Mouse (Mus musculus) liver, adult 2 months (tissue): ENCODE measurements at regions not wholly inside any gene's neighbourhood (a gene's known extent, or its start where the extent isn't known, plus 50 kb on each side); places are given as distances from the start of the nearest gene placed in this dataset.

ENCODE experiments used
- DNase-seq: peaks from one replicate; pipeline ENCODE4 v3.0.0-alpha.2; 2011; ENCODE audit warnings: low read depth, low spot score; ENCODE audit errors: extremely low read depth
- H3K27ac ChIP-seq: fragments of 200-500 bp; replicated peaks from 2 replicates; pipeline ENCODE4 v1.5.1; 2012; ENCODE audit warnings: low read depth, mild to moderate bottlenecking, control low read depth, inconsistent platforms, low read length; ENCODE audit not compliant: insufficient read depth
- H3K27me3 ChIP-seq: fragments of 200-500 bp; 2 replicates; pipeline ENCODE4 v1.6.1; 2012; ENCODE audit warnings: mild to moderate bottlenecking, moderate library complexity, low read length, inconsistent platforms; ENCODE audit not compliant: control insufficient read depth, insufficient read depth
- H3K36me3 ChIP-seq: fragments of 200-500 bp; 2 replicates; pipeline ENCODE4 v1.6.1; 2012; ENCODE audit warnings: low read length, inconsistent platforms; ENCODE audit not compliant: control insufficient read depth, insufficient read depth
- H3K4me1 ChIP-seq: fragments of 200-500 bp; 2 replicates; pipeline ENCODE4 v1.6.1; 2011; ENCODE audit warnings: low read length; ENCODE audit not compliant: control insufficient read depth, insufficient read depth
- H3K4me3 ChIP-seq: fragments of 200-500 bp; 2 replicates; pipeline ENCODE4 v1.5.1; 2011; ENCODE audit warnings: low read depth, mild to moderate bottlenecking, control low read depth, low read length, moderate library complexity; ENCODE audit not compliant: insufficient read depth
- H3K79me2 ChIP-seq: fragments of 200-500 bp; 2 replicates; pipeline ENCODE4 v1.6.1; 2012; ENCODE audit warnings: inconsistent platforms, mild to moderate bottlenecking, low read length, moderate library complexity; ENCODE audit not compliant: control insufficient read depth, insufficient read depth
- H3K9ac ChIP-seq: fragments of 200-500 bp; 2 replicates; pipeline ENCODE4 v1.6.1; 2012; ENCODE audit warnings: low read depth, mild to moderate bottlenecking, control low read depth, inconsistent platforms, low read length
- CTCF ChIP-seq: fragments of 200-500 bp; IDR thresholded peaks from 2 replicates; pipeline ENCODE4 v1.5.1; 2011; ENCODE audit warnings: low read depth, low read length, control low read depth
- POLR2A ChIP-seq: fragments of 200-500 bp; IDR thresholded peaks from 2 replicates; pipeline ENCODE4 v1.6.1; 2011; ENCODE audit warnings: low read length, control low read depth; ENCODE audit not compliant: insufficient read depth; ENCODE audit errors: extremely low read depth
- WGBS: fragments of 180-500 bp; shearing (Covaris S2); methylation state at CpG from one replicate; pipeline ENCODE4 v1.1.7; 2018; 5-methylcytosine and 5-hydroxymethylcytosine counted together

- Histone ChIP-seq H3K79me2 (no peaks in the 10 kb centered on the region), H3K9ac (no peak overlapping the region), H3K4me1 (no peaks in the 10 kb centered on the region), H3K27ac (no peak overlapping the region), H3K36me3 (no peaks in the 10 kb centered on the region), H3K27me3 (no peaks in the 10 kb centered on the region), H3K4me3 (no peak overlapping the region)
- no peak for DNase-seq
- TF ChIP-seq CTCF (no peak), POLR2A (no peak)
- 72% methylated on average over 13 of the region's 13 CpGs for WGBS
Measured at GRCm38 (mm10) chr13:59253667-59254558, 331.1 kb downstream of the Agtpbp1 start.

GRCm38 (mm10) chr13:59251252-59252006 lies 333.6 kb downstream of the Agtpbp1 start:
- no peak overlapping the region for H3K9ac ChIP-seq
- H3K27ac ChIP-seq: no peak overlapping the region
- H3K4me3 ChIP-seq: no peak overlapping the region
- DNase-seq: no peak
- no peaks in the 10 kb centered on the region for H3K4me1 ChIP-seq
- WGBS: 52% methylated on average over 12 of the region's 12 CpGs
- TF ChIP-seq POLR2A: no peak
- no peak for TF ChIP-seq CTCF
- H3K27me3 ChIP-seq: no peaks in the 10 kb centered on the region
- H3K79me2 ChIP-seq: no peaks in the 10 kb centered on the region
- no peaks in the 10 kb centered on the region for H3K36me3 ChIP-seq

GRCm38 (mm10) chr13:59248411-59248810 lies 336.6 kb downstream of the Agtpbp1 start:
- TF ChIP-seq CTCF (no peak), POLR2A (no peak)
- DNase-seq: no peak
- Histone ChIP-seq H3K4me1 (no peaks in the 10 kb centered on the region), H3K79me2 (no peaks in the 10 kb centered on the region), H3K9ac (no peak overlapping the region), H3K4me3 (no peak overlapping the region), H3K27ac (no peak overlapping the region), H3K36me3 (no peaks in the 10 kb centered on the region), H3K27me3 (no peaks in the 10 kb centered on the region)
- 87% methylated on average over 9 of the region's 9 CpGs for WGBS

- DNase-seq: no peak
- Histone ChIP-seq H3K27ac (no peak overlapping the region), H3K36me3 (no peaks in the 10 kb centered on the region), H3K4me3 (no peak overlapping the region), H3K79me2 (no peaks in the 10 kb centered on the region), H3K4me1 (no peaks in the 10 kb centered on the region), H3K9ac (no peak overlapping the region), H3K27me3 (no peaks in the 10 kb centered on the region)
- WGBS: 84% methylated on average over 7 of the region's 7 CpGs
- TF ChIP-seq POLR2A: no peak
- TF ChIP-seq CTCF: no peak
Measured at GRCm38 (mm10) chr13:59246984-59247537, 338.0 kb downstream of the Agtpbp1 start.

GRCm38 (mm10) chr13:59246070-59246469 lies 339.0 kb downstream of the Agtpbp1 start:
- no peak for TF ChIP-seq CTCF
- no peak for TF ChIP-seq POLR2A
- H3K9ac ChIP-seq: no peak overlapping the region
- no peaks in the 10 kb centered on the region for H3K36me3 ChIP-seq
- H3K4me1 ChIP-seq: no peaks in the 10 kb centered on the region
- H3K27ac ChIP-seq: no peak overlapping the region
- no peak overlapping the region for H3K4me3 ChIP-seq
- H3K79me2 ChIP-seq: no peaks in the 10 kb centered on the region
- WGBS: 67% methylated on average over 6 of the region's 6 CpGs
- DNase-seq: no peak
- H3K27me3 ChIP-seq: no peaks in the 10 kb centered on the region
